Mouse (Mus musculus): ENCODE measurements around the gene Hrh1. TPM values are rescaled to one million over a fixed set of nuclear protein-coding genes. Genes with fewer than 3 reads are reported as not detected.

The Hrh1 gene
- polyA plus RNA-seq, 1 experiment from 2014 or later, result not detected

GRCm38 (mm10) chr6:114372741-114373140 is 25.0 kb upstream of the Hrh1 start:
- Histone ChIP-seq H3K9me3 (replicated peaks; ENCODE audit: control insufficient read depth, low read length) (no peaks in the 10 kb centered on the region), H3K9ac (ENCODE audit: low read depth, low read length) (no peak overlapping the region), H3K36me3 (ENCODE audit: control insufficient read depth, insufficient read depth) (no peaks in the 10 kb centered on the region), H3K4me3 (ENCODE audit: low read depth, low read length) (no peak overlapping the region), H3K4me2 (ENCODE audit: low read depth, low read length) (no peak overlapping the region), H3K4me1 (ENCODE audit: control insufficient read depth, low read depth, low read length) (no peaks in the 10 kb centered on the region), H3K27ac (ENCODE audit: low read length) (no peak overlapping the region), H3K27me3 (ENCODE audit: control insufficient read depth, insufficient read depth, low read depth, low read length) (no peaks in the 10 kb centered on the region)
- 71% methylated on average over 7 of the region's 7 CpGs for WGBS (ENCODE audit: insufficient replicate concordance)
- no peak for ATAC-seq (ENCODE audit: low read depth)

- no peaks in the 10 kb centered on the region for H3K36me3 ChIP-seq (ENCODE audit: control insufficient read depth, insufficient read depth)
- H3K9me3 ChIP-seq (replicated peaks; ENCODE audit: control insufficient read depth, low read length), result no peaks in the 10 kb centered on the region
- H3K4me2 ChIP-seq (ENCODE audit: low read depth, low read length), result no peak overlapping the region
- H3K27me3 ChIP-seq (ENCODE audit: control insufficient read depth, insufficient read depth, low read depth, low read length), result no peaks in the 10 kb centered on the region
- no peak overlapping the region for H3K9ac ChIP-seq (ENCODE audit: low read depth, low read length)
- no peak overlapping the region for H3K4me3 ChIP-seq (ENCODE audit: low read depth, low read length)
- no peak for ATAC-seq (ENCODE audit: low read depth)
- 39% methylated on average over 3 of the region's 3 CpGs for WGBS (ENCODE audit: insufficient replicate concordance)
- no peak overlapping the region for H3K27ac ChIP-seq (ENCODE audit: low read length)
- no peaks in the 10 kb centered on the region for H3K4me1 ChIP-seq (ENCODE audit: control insufficient read depth, low read depth, low read length)
These were observed 16.9 kb upstream of the Hrh1 start for GRCm38 (mm10) chr6:114380872-114381271.

- H3K4me3 ChIP-seq (ENCODE audit: low read depth, low read length), result no peak overlapping the region
- WGBS (ENCODE audit: insufficient replicate concordance), result 54% methylated on average over 6 of the region's 6 CpGs
- no peaks in the 10 kb centered on the region for H3K9me3 ChIP-seq (replicated peaks; ENCODE audit: control insufficient read depth, low read length)
- no peak for ATAC-seq (ENCODE audit: low read depth)
- no peak overlapping the region for H3K9ac ChIP-seq (ENCODE audit: low read depth, low read length)
- H3K27me3 ChIP-seq (ENCODE audit: control insufficient read depth, insufficient read depth, low read depth, low read length), result no peaks in the 10 kb centered on the region
- no peaks in the 10 kb centered on the region for H3K4me1 ChIP-seq (ENCODE audit: control insufficient read depth, low read depth, low read length)
- H3K27ac ChIP-seq (ENCODE audit: low read length), result no peak overlapping the region
- H3K36me3 ChIP-seq (ENCODE audit: control insufficient read depth, insufficient read depth), result no peaks in the 10 kb centered on the region
- no peak overlapping the region for H3K4me2 ChIP-seq (ENCODE audit: low read depth, low read length)
These were observed 10.4 kb upstream of the Hrh1 start for GRCm38 (mm10) chr6:114387320-114387719.

- H3K4me3 ChIP-seq (ENCODE audit: low read depth, low read length), result no peak overlapping the region
- H3K9ac ChIP-seq (ENCODE audit: low read depth, low read length), result no peak overlapping the region
- no peak overlapping the region for H3K27ac ChIP-seq (ENCODE audit: low read length)
- WGBS (ENCODE audit: insufficient replicate concordance), result 27% methylated on average over 4 of the region's 4 CpGs
- ATAC-seq (ENCODE audit: low read depth), result no peak
- H3K36me3 ChIP-seq (ENCODE audit: control insufficient read depth, insufficient read depth), result no peaks in the 10 kb centered on the region
- no peaks in the 10 kb centered on the region for H3K27me3 ChIP-seq (ENCODE audit: control insufficient read depth, insufficient read depth, low read depth, low read length)
- no peaks in the 10 kb centered on the region for H3K4me1 ChIP-seq (ENCODE audit: control insufficient read depth, low read depth, low read length)
- no peaks in the 10 kb centered on the region for H3K9me3 ChIP-seq (replicated peaks; ENCODE audit: control insufficient read depth, low read length)
- H3K4me2 ChIP-seq (ENCODE audit: low read depth, low read length), result no peak overlapping the region
These were observed 9.9 kb upstream of the Hrh1 start for GRCm38 (mm10) chr6:114387855-114388254.

GRCm38 (mm10) chr6:114390129-114390528 is 7.6 kb upstream of the Hrh1 start:
- Histone ChIP-seq H3K27me3 (ENCODE audit: control insufficient read depth, insufficient read depth, low read depth, low read length) (no peaks in the 10 kb centered on the region), H3K4me2 (ENCODE audit: low read depth, low read length) (no peak overlapping the region), H3K36me3 (ENCODE audit: control insufficient read depth, insufficient read depth) (no peaks in the 10 kb centered on the region), H3K27ac (ENCODE audit: low read length) (no peak overlapping the region), H3K9ac (ENCODE audit: low read depth, low read length) (no peak overlapping the region), H3K9me3 (replicated peaks; ENCODE audit: control insufficient read depth, low read length) (no peaks in the 10 kb centered on the region), H3K4me3 (ENCODE audit: low read depth, low read length) (no peak overlapping the region), H3K4me1 (ENCODE audit: control insufficient read depth, low read depth, low read length) (no peaks in the 10 kb centered on the region)
- no peak for ATAC-seq (ENCODE audit: low read depth)
- 42% methylated on average over 2 of the region's 2 CpGs for WGBS (ENCODE audit: insufficient replicate concordance)

GRCm38 (mm10) chr6:114394982-114395381 is 2.8 kb upstream of the Hrh1 start:
- Histone ChIP-seq H3K9me3 (replicated peaks; ENCODE audit: control insufficient read depth, low read length) (no peaks in the 10 kb centered on the region), H3K4me3 (ENCODE audit: low read depth, low read length) (no peak overlapping the region), H3K4me2 (ENCODE audit: low read depth, low read length) (no peak overlapping the region), H3K36me3 (ENCODE audit: control insufficient read depth, insufficient read depth) (no peaks in the 10 kb centered on the region), H3K9ac (ENCODE audit: low read depth, low read length) (no peak overlapping the region), H3K4me1 (ENCODE audit: control insufficient read depth, low read depth, low read length) (no peaks in the 10 kb centered on the region; the same call in 1 of the 2 replicates), H3K27me3 (ENCODE audit: control insufficient read depth, insufficient read depth, low read depth, low read length) (peaks cover 39% of the 10 kb centered on the region), H3K27ac (ENCODE audit: low read length) (no peak overlapping the region)
- 46% methylated on average over 4 of the region's 4 CpGs for WGBS (ENCODE audit: insufficient replicate concordance)
- no peak for ATAC-seq (ENCODE audit: low read depth)

GRCm38 (mm10) chr6:114396605-114397004 is 1.1 kb upstream of the Hrh1 start:
- no peak overlapping the region for H3K4me2 ChIP-seq (ENCODE audit: low read depth, low read length)
- ATAC-seq (ENCODE audit: low read depth), result no peak

GRCm38 (mm10) chr6:114397280-114397679 is 456 bp upstream of the Hrh1 start:
- peaks cover 39% of the 10 kb centered on the region for H3K27me3 ChIP-seq (ENCODE audit: control insufficient read depth, insufficient read depth, low read depth, low read length)
- 10% methylated on average over 11 of the region's 11 CpGs for WGBS (ENCODE audit: insufficient replicate concordance)
- H3K4me2 ChIP-seq (ENCODE audit: low read depth, low read length), result peak overlapping the region; percentile 48
- no peak overlapping the region for H3K9ac ChIP-seq (ENCODE audit: low read depth, low read length)
- H3K4me3 ChIP-seq (ENCODE audit: low read depth, low read length), result no peak overlapping the region; the same call in 1 of the 2 replicates
- H3K4me1 ChIP-seq (ENCODE audit: control insufficient read depth, low read depth, low read length), result no peaks in the 10 kb centered on the region; the same call in 1 of the 2 replicates
- no peak for ATAC-seq (ENCODE audit: low read depth)
- no peaks in the 10 kb centered on the region for H3K9me3 ChIP-seq (replicated peaks; ENCODE audit: control insufficient read depth, low read length)
- H3K36me3 ChIP-seq (ENCODE audit: control insufficient read depth, insufficient read depth), result no peaks in the 10 kb centered on the region
- no peak overlapping the region for H3K27ac ChIP-seq (ENCODE audit: low read length)

More at GRCm38 (mm10) chr6:114396605-114397004, 1.1 kb upstream of the Hrh1 start:
- Histone ChIP-seq H3K27me3 (ENCODE audit: control insufficient read depth, insufficient read depth, low read depth, low read length) (peaks cover 39% of the 10 kb centered on the region), H3K27ac (ENCODE audit: low read length) (no peak overlapping the region), H3K4me3 (ENCODE audit: low read depth, low read length) (no peak overlapping the region), H3K9ac (ENCODE audit: low read depth, low read length) (no peak overlapping the region), H3K9me3 (replicated peaks; ENCODE audit: control insufficient read depth, low read length) (no peaks in the 10 kb centered on the region), H3K4me1 (ENCODE audit: control insufficient read depth, low read depth, low read length) (no peaks in the 10 kb centered on the region; the same call in 1 of the 2 replicates), H3K36me3 (ENCODE audit: control insufficient read depth, insufficient read depth) (no peaks in the 10 kb centered on the region)
- WGBS (ENCODE audit: insufficient replicate concordance), result 44% methylated on average over 4 of the region's 4 CpGs

GRCm38 (mm10) chr6:114398626-114399025 is 890 bp downstream of the Hrh1 start:
- Histone ChIP-seq H3K4me1 (ENCODE audit: control insufficient read depth, low read depth, low read length) (no peaks in the 10 kb centered on the region; the same call in 1 of the 2 replicates), H3K36me3 (ENCODE audit: control insufficient read depth, insufficient read depth) (no peaks in the 10 kb centered on the region), H3K4me3 (ENCODE audit: low read depth, low read length) (no peak overlapping the region), H3K9me3 (replicated peaks; ENCODE audit: control insufficient read depth, low read length) (no peaks in the 10 kb centered on the region), H3K27ac (ENCODE audit: low read length) (no peak overlapping the region), H3K9ac (ENCODE audit: low read depth, low read length) (no peak overlapping the region), H3K4me2 (ENCODE audit: low read depth, low read length) (no peak overlapping the region), H3K27me3 (ENCODE audit: control insufficient read depth, insufficient read depth, low read depth, low read length) (peaks cover 39% of the 10 kb centered on the region)
- WGBS (ENCODE audit: insufficient replicate concordance), result 7% methylated on average over 9 of the region's 9 CpGs
- ATAC-seq (ENCODE audit: low read depth), result no peak

All from liver, embryonic 16.5 days (tissue).